Mouse (Mus musculus) limb, embryonic 14.5 days (tissue): Measurements from ENCODE around the gene Noct. TPM values are rescaled to one million over a fixed set of nuclear protein-coding genes. Genes with fewer than 3 reads are reported as not detected.

Experiments used
- ATAC-seq: fragments of 200-750 bp; cut with Nextera tagmentation; 2 replicates; pipeline ENCODE4 v1.8.0; 2017; ENCODE audit warnings: low read depth, moderate number of reproducible peaks, moderate TSS enrichment; ENCODE audit not compliant: low FRiP score
- DNase-seq: peaks from one replicate; pipeline ENCODE4 v3.0.0-alpha.2; 2015; ENCODE audit warnings: low spot score
- H3K27ac ChIP-seq: fragments of 300-500 bp; sonication (generic); replicated peaks from 2 replicates; pipeline ENCODE4 v1.5.1; 2014; ENCODE audit warnings: low read depth, mild to moderate bottlenecking, low read length, moderate library complexity, mixed read lengths
- H3K27me3 ChIP-seq: fragments of 300-500 bp; sonication (generic); 2 replicates; pipeline ENCODE4 v1.6.1; 2014; ENCODE audit warnings: low read length, mixed read lengths; ENCODE audit not compliant: control insufficient read depth, insufficient read depth
- H3K36me3 ChIP-seq: fragments of 300-500 bp; sonication (generic); 2 replicates; pipeline ENCODE4 v1.6.1; 2014; ENCODE audit warnings: mild to moderate bottlenecking, low read length, moderate library complexity, mixed read lengths; ENCODE audit not compliant: control insufficient read depth, insufficient read depth
- H3K4me1 ChIP-seq: fragments of 300-500 bp; sonication (generic); 2 replicates; pipeline ENCODE4 v1.6.1; 2014; ENCODE audit warnings: antibody characterized with exemption, low read length, mixed read lengths; ENCODE audit not compliant: control insufficient read depth, insufficient read depth
- H3K4me2 ChIP-seq: fragments of 300-500 bp; sonication (generic); replicated peaks from 2 replicates; pipeline ENCODE4 v1.6.1; 2014; ENCODE audit warnings: low read depth, mild to moderate bottlenecking, low read length, moderate library complexity; ENCODE audit not compliant: severe bottlenecking
- H3K4me3 ChIP-seq: fragments of 300-500 bp; sonication (generic); replicated peaks from 2 replicates; pipeline ENCODE4 v1.5.1; 2014; ENCODE audit warnings: low read length
- H3K9ac ChIP-seq: fragments of 300-500 bp; sonication (generic); 2 replicates; pipeline ENCODE4 v1.6.1; 2014; ENCODE audit warnings: mild to moderate bottlenecking, low read depth, low read length, moderate library complexity; ENCODE audit not compliant: severe bottlenecking
- H3K9me3 ChIP-seq: fragments of 300-500 bp; sonication (generic); 2 replicates; pipeline ENCODE4 v1.6.1; 2016; ENCODE audit warnings: low read length; ENCODE audit not compliant: control insufficient read depth
- POLR2A ChIP-seq: fragments of 200-500 bp; IDR thresholded peaks from 2 replicates; pipeline ENCODE4 v1.8.0; 2012; ENCODE audit warnings: inconsistent platforms, mild to moderate bottlenecking, moderate library complexity, borderline replicate concordance; ENCODE audit not compliant: insufficient read depth, insufficient read length; ENCODE audit errors: extremely low read depth
- WGBS: fragments of 180-500 bp; shearing (Covaris S2); extraction: QIAGEN DNeasy Blood & Tissue Kit; methylation state at CpG from one replicate; pipeline ENCODE4 v1.1.7; 2014; 5-methylcytosine and 5-hydroxymethylcytosine counted together
- polyA plus RNA-seq, 2 experiments: library from polyadenylated mRNA; depleted of rRNA in 1 of 2; stranded (reverse) in 1 of 2; unstranded in 1 of 2; fragments of >200 nt; fragmentation: Nextera tagmentation in 1 of 2; extraction: Ambion mirVana in 1 of 2; gene quantifications; 2 replicates each; pipeline versions ENCODE4 v1.2.1 to v1.2.3; 2012 to 2014

The Noct gene
- polyA plus RNA-seq, 2 experiments: 10.0 to 18.0 TPM

DNA sequence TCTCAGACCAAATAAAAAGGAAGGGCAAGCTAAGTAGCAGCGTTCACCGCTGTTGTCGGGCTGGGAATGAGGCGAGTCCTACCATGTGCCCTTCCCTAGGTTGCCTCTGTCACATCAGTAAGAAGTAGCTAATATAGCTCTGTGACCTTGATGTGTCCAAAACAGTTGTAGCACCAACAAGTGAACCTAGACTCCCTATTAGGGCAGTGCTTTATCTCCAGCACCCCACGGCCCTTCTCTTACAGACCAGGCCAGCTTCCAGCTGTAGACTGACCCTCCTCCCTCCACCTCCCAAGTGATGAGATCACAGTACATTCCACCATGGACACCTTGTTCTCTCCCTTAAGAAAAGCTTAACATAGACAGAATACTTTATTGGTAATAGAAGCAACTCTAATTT, 33.8 kb downstream of the Noct start:
- Histone ChIP-seq H3K27ac (no peak overlapping the region), H3K4me1 (no peaks in the 10 kb centered on the region), H3K4me3 (no peak overlapping the region), H3K27me3 (no peaks in the 10 kb centered on the region), H3K36me3 (peaks cover 93% of the 10 kb centered on the region), H3K4me2 (no peak overlapping the region), H3K9me3 (no peaks in the 10 kb centered on the region), H3K9ac (no peak overlapping the region)
- no peak for DNase-seq
- ATAC-seq: no peak
- 86% methylated on average over 5 of the region's 5 CpGs for WGBS
- TF ChIP-seq POLR2A: no peak

DNA sequence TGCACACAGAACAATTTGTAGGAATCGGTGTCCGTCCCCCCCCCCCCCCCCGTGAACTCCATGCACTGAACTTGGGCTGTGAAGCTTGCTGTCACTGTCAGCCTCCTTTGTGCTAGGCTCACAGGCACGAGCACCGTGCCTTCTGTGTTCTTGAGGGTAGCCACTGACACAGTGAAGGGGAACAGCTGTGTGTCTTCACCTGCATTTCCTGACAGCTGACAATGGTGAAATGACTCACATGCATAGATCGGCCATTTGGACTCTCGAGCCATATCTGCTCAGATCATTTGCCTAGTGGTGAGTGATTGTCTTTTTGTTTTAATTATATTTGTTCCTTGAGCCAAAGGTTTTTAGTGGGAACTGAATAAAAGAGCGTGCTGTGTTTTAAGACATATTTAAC, 38.7 kb downstream of the Noct start:
- ATAC-seq: no peak
- Histone ChIP-seq H3K9me3 (no peaks in the 10 kb centered on the region), H3K36me3 (peaks cover 80% of the 10 kb centered on the region), H3K4me2 (no peak overlapping the region), H3K27ac (no peak overlapping the region), H3K27me3 (no peaks in the 10 kb centered on the region), H3K4me1 (no peaks in the 10 kb centered on the region), H3K4me3 (no peak overlapping the region), H3K9ac (no peak overlapping the region)
- DNase-seq: no peak
- no peak for TF ChIP-seq POLR2A
- WGBS: 91% methylated on average over 8 of the region's 8 CpGs

DNA sequence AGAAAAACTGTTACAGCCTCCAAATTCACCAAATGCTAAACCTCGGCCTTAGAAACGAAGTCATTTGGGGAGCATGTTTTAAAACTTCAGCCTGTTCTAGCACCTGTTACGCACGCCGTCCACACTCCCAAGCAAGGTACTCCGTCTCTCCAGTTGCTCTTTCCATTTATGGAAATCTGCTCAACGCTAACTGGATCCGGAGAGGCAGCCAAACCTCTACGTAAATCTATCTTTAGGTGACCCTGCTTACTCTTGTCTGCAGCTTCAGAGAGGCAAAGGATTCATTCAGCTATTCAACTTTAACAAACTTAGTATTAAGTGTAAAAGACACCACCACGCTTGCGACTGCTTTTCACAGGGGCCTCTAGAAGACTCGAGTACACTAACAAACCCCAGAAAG, 44.2 kb downstream of the Noct start:
- no peak for DNase-seq
- H3K27me3 ChIP-seq: no peaks in the 10 kb centered on the region
- no peak overlapping the region for H3K4me2 ChIP-seq
- 67% methylated on average over 12 of the region's 12 CpGs for WGBS
- H3K4me1 ChIP-seq: 0 out of 2 replicates have a peak, but pooled peaks cover 5% of the 10 kb centered on the region
- H3K9ac ChIP-seq: no peak overlapping the region
- TF ChIP-seq POLR2A: no peak
- no peak for ATAC-seq
- peaks cover 29% of the 10 kb centered on the region for H3K36me3 ChIP-seq
- no peaks in the 10 kb centered on the region for H3K9me3 ChIP-seq
- peak overlapping the region; percentile 43; the same call in 1 of the 2 replicates for H3K27ac ChIP-seq
- H3K4me3 ChIP-seq: no peak overlapping the region

GRCm38 (mm10) chr3:51270069-51270817, 46.0 kb downstream of the Noct start:
- no peak overlapping the region for H3K27ac ChIP-seq
- ATAC-seq: 0 out of 2 replicates have a peak, but pooled peaks have one; percentile 44
- H3K4me3 ChIP-seq: no peak overlapping the region
- H3K9ac ChIP-seq: no peak overlapping the region
- no peak for DNase-seq
- H3K4me2 ChIP-seq: no peak overlapping the region
- 78% methylated on average over 12 of the region's 12 CpGs for WGBS
- no peak for TF ChIP-seq POLR2A
- no peaks in the 10 kb centered on the region for H3K9me3 ChIP-seq
- H3K36me3 ChIP-seq: peaks cover 10% of the 10 kb centered on the region
- no peaks in the 10 kb centered on the region for H3K27me3 ChIP-seq
- peaks cover 7% of the 10 kb centered on the region; the same call in 1 of the 2 replicates for H3K4me1 ChIP-seq

- no peaks in the 10 kb centered on the region for H3K27me3 ChIP-seq
- peak overlapping the region; percentile 93 for H3K9ac ChIP-seq
- peak overlapping the region; percentile 98 for H3K4me3 ChIP-seq
- no peaks in the 10 kb centered on the region for H3K9me3 ChIP-seq
- peak; percentile 99 for DNase-seq
- 1% methylated on average over 32 of the region's 33 CpGs for WGBS
- peak overlapping the region; percentile 98 for H3K27ac ChIP-seq
- peak; percentile 96 for ATAC-seq
- no peaks in the 10 kb centered on the region for H3K36me3 ChIP-seq
- H3K4me1 ChIP-seq: peaks cover 9% of the 10 kb centered on the region
- TF ChIP-seq POLR2A: no peak
- peak overlapping the region; percentile 66 for H3K4me2 ChIP-seq
Observed at GRCm38 (mm10) chr3:51275956-51276398, 51.7 kb downstream of the Noct start.
